Comparison of ENCODE assay signal across 25 mouse cellular contexts in genomic region chr11:5054874-5055273, GRCm38 (mm10). TPM values are rescaled to one million over a fixed set of nuclear protein-coding genes. Genes with fewer than 3 reads are reported as not detected.
DNase-seq lines count a peak whose midpoint lies in the region; ATAC-seq lines count a peak whose summit lies in the region.
"Had no signal": no experiment of that assay in that cellular context is flagged by ENCODE, and none has a peak within 500 bp of the region (broad histone marks: within the 10 kb centered on the region; RNA-seq: fewer than 3 reads in every experiment).

No protein-coding gene starts in this region.

- H3K36me3 ChIP-seq in heart, embryonic 12.5 days = no peaks in the 10 kb centered on the region
- no peaks in the 10 kb centered on the region for H3K36me3 ChIP-seq in kidney, embryonic 15.5 days
- no peaks in the 10 kb centered on the region for H3K36me3 ChIP-seq in midbrain, embryonic 11.5 days (ENCODE audit: control insufficient read depth, insufficient read depth, low read length)
- H3K36me3 ChIP-seq in midbrain, embryonic 15.5 days (replicated peaks) = no peaks in the 10 kb centered on the region
- no peaks in the 10 kb centered on the region for H3K36me3 ChIP-seq in forebrain, embryonic 14.5 days (ENCODE audit: control insufficient read depth, insufficient read depth, low read length)
- H3K36me3 ChIP-seq: hindbrain, embryonic 12.5 days; intestine, embryonic 15.5 days; limb, embryonic 13.5 days; lung, embryonic 15.5 days; midbrain, embryonic 13.5 days; stomach, embryonic 15.5 days had no signal

- H3K4me2 ChIP-seq in heart, embryonic 12.5 days = no peak overlapping the region
- no peak overlapping the region for H3K4me2 ChIP-seq in kidney, embryonic 15.5 days
- H3K4me2 ChIP-seq in midbrain, embryonic 11.5 days = no peak overlapping the region
- no peak overlapping the region for H3K4me2 ChIP-seq in midbrain, embryonic 15.5 days
- no peak overlapping the region for H3K4me2 ChIP-seq in forebrain, embryonic 14.5 days (ENCODE audit: low read length)
- H3K4me2 ChIP-seq: hindbrain, embryonic 12.5 days; intestine, embryonic 15.5 days; limb, embryonic 13.5 days; liver, embryonic 11.5 days; lung, embryonic 15.5 days; midbrain, embryonic 13.5 days; stomach, embryonic 15.5 days had no signal

- no peaks in the 10 kb centered on the region for H3K9me3 ChIP-seq in heart, embryonic 12.5 days (replicated peaks)
- no peaks in the 10 kb centered on the region for H3K9me3 ChIP-seq in kidney, embryonic 15.5 days (replicated peaks)
- H3K9me3 ChIP-seq in midbrain, embryonic 11.5 days (ENCODE audit: control insufficient read depth, low read length) = no peaks in the 10 kb centered on the region; the same call in 1 of the 2 replicates
- H3K9me3 ChIP-seq in midbrain, embryonic 15.5 days = no peaks in the 10 kb centered on the region
- H3K9me3 ChIP-seq in forebrain, embryonic 14.5 days (replicated peaks; ENCODE audit: control insufficient read depth, low read length) = no peaks in the 10 kb centered on the region
- H3K9me3 ChIP-seq: hindbrain, embryonic 12.5 days; intestine, embryonic 15.5 days; limb, embryonic 13.5 days; lung, embryonic 15.5 days; midbrain, embryonic 13.5 days; stomach, embryonic 15.5 days had no signal

- 47% methylated on average over 6 of the region's 6 CpGs for WGBS in heart, embryonic 12.5 days
- 57% methylated on average over 6 of the region's 6 CpGs for WGBS in kidney, embryonic 15.5 days
- WGBS in midbrain, embryonic 11.5 days = 70% methylated on average over 6 of the region's 6 CpGs
- WGBS in midbrain, embryonic 15.5 days = 71% methylated on average over 6 of the region's 6 CpGs
- 69% methylated on average over 6 of the region's 6 CpGs for WGBS in forebrain, embryonic 14.5 days

- H3K4me1 ChIP-seq in heart, embryonic 12.5 days (replicated peaks) = peaks cover 27% of the 10 kb centered on the region
- H3K4me1 ChIP-seq in kidney, embryonic 15.5 days = peaks cover 47% of the 10 kb centered on the region
- H3K4me1 ChIP-seq in midbrain, embryonic 11.5 days (ENCODE audit: control insufficient read depth, insufficient read depth, low read length) = peaks cover 24% of the 10 kb centered on the region
- peaks cover 27% of the 10 kb centered on the region for H3K4me1 ChIP-seq in midbrain, embryonic 15.5 days
- peaks cover 5% of the 10 kb centered on the region for H3K4me1 ChIP-seq in forebrain, embryonic 14.5 days (ENCODE audit: control insufficient read depth, insufficient read depth, low read length)

- peaks cover 50% of the 10 kb centered on the region for H3K27me3 ChIP-seq in heart, embryonic 12.5 days (replicated peaks)
- peaks cover 46% of the 10 kb centered on the region for H3K27me3 ChIP-seq in kidney, embryonic 15.5 days
- H3K27me3 ChIP-seq in midbrain, embryonic 11.5 days (ENCODE audit: control insufficient read depth, insufficient read depth, low read length) = peaks cover 39% of the 10 kb centered on the region
- H3K27me3 ChIP-seq in midbrain, embryonic 15.5 days (replicated peaks) = peaks cover 36% of the 10 kb centered on the region
- peaks cover 34% of the 10 kb centered on the region for H3K27me3 ChIP-seq in forebrain, embryonic 14.5 days (replicated peaks; ENCODE audit: control insufficient read depth, insufficient read depth, low read length)

- peak; percentile 92 for DNase-seq in heart, adult 11 months
- DNase-seq in kidney, postnatal 10 days = peak; percentile 44
- peak; percentile 45 for DNase-seq in midbrain, embryonic 11.5 days (ENCODE audit: low spot score, missing footprints)
- DNase-seq in forebrain, embryonic 14.5 days (ENCODE audit: low spot score) = no peak
- DNase-seq: cerebellum, adult 2 months; cerebellum, postnatal 14 days; forebrain, postnatal 0 days; heart, postnatal 36 days; lung, postnatal 4 days; right cerebral cortex, postnatal 25 days; thymus, postnatal 14 days had no signal

- no peak overlapping the region for H3K9ac ChIP-seq in heart, embryonic 12.5 days
- no peak overlapping the region for H3K9ac ChIP-seq in kidney, embryonic 15.5 days
- H3K9ac ChIP-seq in midbrain, embryonic 11.5 days (ENCODE audit: low read length) = no peak overlapping the region
- no peak overlapping the region for H3K9ac ChIP-seq in midbrain, embryonic 15.5 days
- no peak overlapping the region for H3K9ac ChIP-seq in forebrain, embryonic 14.5 days (ENCODE audit: low read length)
- H3K9ac ChIP-seq: forebrain, postnatal 0 days; hindbrain, embryonic 12.5 days; intestine, embryonic 15.5 days; limb, embryonic 13.5 days; lung, embryonic 15.5 days; stomach, embryonic 15.5 days had no signal

- no peak overlapping the region for H3K4me3 ChIP-seq in heart, embryonic 12.5 days
- no peak overlapping the region for H3K4me3 ChIP-seq in kidney, embryonic 15.5 days (replicated peaks)
- H3K4me3 ChIP-seq in midbrain, embryonic 11.5 days (ENCODE audit: low read depth, low read length) = no peak overlapping the region
- H3K4me3 ChIP-seq in midbrain, embryonic 15.5 days = no peak overlapping the region
- H3K4me3 ChIP-seq in forebrain, embryonic 14.5 days (ENCODE audit: low read depth, low read length) = no peak overlapping the region
- H3K4me3 ChIP-seq: erythroblast, embryonic 14.5 days; hindbrain, embryonic 12.5 days; intestine, embryonic 15.5 days; left cerebral cortex, adult 2 months; limb, embryonic 13.5 days; lung, embryonic 15.5 days; megakaryocyte, embryonic 14.5 days; midbrain, embryonic 13.5 days; stomach, embryonic 15.5 days had no signal

- no peak overlapping the region for H3K27ac ChIP-seq in heart, embryonic 12.5 days (ENCODE audit: poor library complexity, severe bottlenecking)
- no peak overlapping the region for H3K27ac ChIP-seq in kidney, embryonic 15.5 days
- H3K27ac ChIP-seq in midbrain, embryonic 11.5 days (ENCODE audit: low read depth, low read length) = no peak overlapping the region
- H3K27ac ChIP-seq in midbrain, embryonic 15.5 days = no peak overlapping the region
- H3K27ac ChIP-seq in forebrain, embryonic 14.5 days (ENCODE audit: low read depth, low read length) = no peak overlapping the region
- H3K27ac ChIP-seq: hindbrain, embryonic 12.5 days; hindbrain, postnatal 0 days; intestine, embryonic 15.5 days; limb, embryonic 13.5 days; lung, embryonic 15.5 days; midbrain, embryonic 13.5 days; stomach, embryonic 15.5 days had no signal

- no peak for ATAC-seq in heart, embryonic 12.5 days (ENCODE audit: insufficient number of reproducible peaks, low FRiP score)
- no peak for ATAC-seq in kidney, embryonic 15.5 days (replicated peaks; ENCODE audit: low FRiP score)
- no peak for ATAC-seq in midbrain, embryonic 11.5 days (ENCODE audit: low FRiP score)
- ATAC-seq in midbrain, embryonic 15.5 days (replicated peaks) = no peak
- ATAC-seq in forebrain, embryonic 14.5 days = no peak
- ATAC-seq: forebrain, postnatal 0 days; hindbrain, postnatal 0 days; midbrain, embryonic 13.5 days had no signal

RNA-seq across cellular contexts. Expression of gene Rasl10a, which starts 3.1 kb away (rescaled TPM):
- 0.70 and 1.0 TPM in 2 replicates for polyA plus RNA-seq in heart, embryonic 12.5 days (2016; fragmentation: Nextera tagmentation; extraction: Ambion mirVana)
- 2.8 and 4.2 TPM in 2 replicates for polyA plus RNA-seq in kidney, embryonic 15.5 days (2015; fragmentation: Nextera tagmentation; extraction: Ambion mirVana)
- polyA plus RNA-seq in midbrain, embryonic 11.5 days (2014; fragmentation: Nextera tagmentation; extraction: Ambion mirVana) = 0.19 and 0.37 TPM in 2 replicates
- polyA plus RNA-seq in midbrain, embryonic 15.5 days (2015; fragmentation: Nextera tagmentation; extraction: Ambion mirVana) = 0.77 and 1.3 TPM in 2 replicates
- 0.25 and 0.53 TPM in 2 replicates for polyA plus RNA-seq in forebrain, embryonic 14.5 days (2014; fragmentation: Nextera tagmentation; extraction: Ambion mirVana)
- polyA plus RNA-seq: erythroblast, embryonic 14.5 days had no signal

RNA-seq across cellular contexts. Expression of gene Gas2l1, which starts 10.3 kb away (rescaled TPM):
- polyA plus RNA-seq in heart, embryonic 12.5 days (2016; fragmentation: Nextera tagmentation; extraction: Ambion mirVana) = 31.6 and 35.8 TPM in 2 replicates
- polyA plus RNA-seq in kidney, embryonic 15.5 days (2015; fragmentation: Nextera tagmentation; extraction: Ambion mirVana) = 33.1 and 34.6 TPM in 2 replicates
- 19.4 and 23.1 TPM in 2 replicates for polyA plus RNA-seq in midbrain, embryonic 11.5 days (2014; fragmentation: Nextera tagmentation; extraction: Ambion mirVana)
- 25.2 and 26.1 TPM in 2 replicates for polyA plus RNA-seq in midbrain, embryonic 15.5 days (2015; fragmentation: Nextera tagmentation; extraction: Ambion mirVana)
- polyA plus RNA-seq in forebrain, embryonic 14.5 days (2014; fragmentation: Nextera tagmentation; extraction: Ambion mirVana) = 14.4 and 20.4 TPM in 2 replicates

RNA-seq across cellular contexts. Expression of gene Rhbdd3, which starts 43.9 kb away (rescaled TPM):
- polyA plus RNA-seq in heart, embryonic 12.5 days (2016; fragmentation: Nextera tagmentation; extraction: Ambion mirVana) = 26.5 and 28.4 TPM in 2 replicates
- 26.4 and 31.9 TPM in 2 replicates for polyA plus RNA-seq in kidney, embryonic 15.5 days (2015; fragmentation: Nextera tagmentation; extraction: Ambion mirVana)
- 20.4 and 21.3 TPM in 2 replicates for polyA plus RNA-seq in midbrain, embryonic 11.5 days (2014; fragmentation: Nextera tagmentation; extraction: Ambion mirVana)
- 49.5 and 55.4 TPM in 2 replicates for polyA plus RNA-seq in midbrain, embryonic 15.5 days (2015; fragmentation: Nextera tagmentation; extraction: Ambion mirVana)
- polyA plus RNA-seq in forebrain, embryonic 14.5 days (2014; fragmentation: Nextera tagmentation; extraction: Ambion mirVana) = 28.9 and 31.8 TPM in 2 replicates

RNA-seq across cellular contexts. Expression of gene Ewsr1, which starts 44.2 kb away (rescaled TPM):
- 475 and 499 TPM in 2 replicates for polyA plus RNA-seq in heart, embryonic 12.5 days (2016; fragmentation: Nextera tagmentation; extraction: Ambion mirVana)
- 788 and 840 TPM in 2 replicates for polyA plus RNA-seq in kidney, embryonic 15.5 days (2015; fragmentation: Nextera tagmentation; extraction: Ambion mirVana)
- 419 and 422 TPM in 2 replicates for polyA plus RNA-seq in midbrain, embryonic 11.5 days (2014; fragmentation: Nextera tagmentation; extraction: Ambion mirVana)
- polyA plus RNA-seq in midbrain, embryonic 15.5 days (2015; fragmentation: Nextera tagmentation; extraction: Ambion mirVana) = 635 and 653 TPM in 2 replicates
- polyA plus RNA-seq in forebrain, embryonic 14.5 days (2014; fragmentation: Nextera tagmentation; extraction: Ambion mirVana) = 433 and 469 TPM in 2 replicates
